Mouse (Mus musculus) bone marrow, adult 2 months (tissue): ENCODE measurements around the gene Slc8a2. TPM values are rescaled to one million over a fixed set of nuclear protein-coding genes. Genes with fewer than 3 reads are reported as not detected.

Source experiments
- H3K27ac ChIP-seq: fragments of 200-500 bp; 2 replicates; pipeline ENCODE4 v1.5.1; 2012; ENCODE audit warnings: low read depth, mild to moderate bottlenecking, control low read depth, inconsistent platforms, low read length; ENCODE audit not compliant: control insufficient read depth, poor library complexity, insufficient read depth
- H3K4me1 ChIP-seq: fragments of 200-500 bp; 2 replicates; pipeline ENCODE4 v1.6.1; 2011; ENCODE audit warnings: low read length; ENCODE audit not compliant: control insufficient read depth, insufficient read depth
- H3K4me3 ChIP-seq: fragments of 200-500 bp; replicated peaks from 2 replicates; pipeline ENCODE3; 2011; ENCODE audit warnings: mild to moderate bottlenecking, low read depth, low read length, control low read depth; ENCODE audit not compliant: control insufficient read depth
- CTCF ChIP-seq: fragments of 200-500 bp; IDR thresholded peaks from 2 replicates; pipeline ENCODE4 v1.5.1; 2011; ENCODE audit warnings: low read length, control low read depth; ENCODE audit not compliant: control insufficient read depth, insufficient read depth
- POLR2A ChIP-seq: fragments of 200-500 bp; IDR thresholded peaks from 2 replicates; pipeline ENCODE4 v1.6.1; 2011; ENCODE audit warnings: low read depth, mild to moderate bottlenecking, control low read depth, low read length, borderline replicate concordance; ENCODE audit not compliant: control insufficient read depth
- WGBS: fragments of 180-500 bp; shearing (Covaris S2); methylation state at CpG from one replicate; pipeline ENCODE4 v1.1.7; 2018; 5-methylcytosine and 5-hydroxymethylcytosine counted together
- polyA plus RNA-seq: library from polyadenylated mRNA; stranded (reverse); fragments of >200 nt; gene quantifications from 2 replicates; pipeline ENCODE4 v1.2.4, GENCODE M21; 2011; ENCODE audit warnings: low replicate concordance; ENCODE audit not compliant: missing spikeins, insufficient read depth, insufficient read length

Slc8a2 gene
- polyA plus RNA-seq, 1 experiment = not detected

DNA sequence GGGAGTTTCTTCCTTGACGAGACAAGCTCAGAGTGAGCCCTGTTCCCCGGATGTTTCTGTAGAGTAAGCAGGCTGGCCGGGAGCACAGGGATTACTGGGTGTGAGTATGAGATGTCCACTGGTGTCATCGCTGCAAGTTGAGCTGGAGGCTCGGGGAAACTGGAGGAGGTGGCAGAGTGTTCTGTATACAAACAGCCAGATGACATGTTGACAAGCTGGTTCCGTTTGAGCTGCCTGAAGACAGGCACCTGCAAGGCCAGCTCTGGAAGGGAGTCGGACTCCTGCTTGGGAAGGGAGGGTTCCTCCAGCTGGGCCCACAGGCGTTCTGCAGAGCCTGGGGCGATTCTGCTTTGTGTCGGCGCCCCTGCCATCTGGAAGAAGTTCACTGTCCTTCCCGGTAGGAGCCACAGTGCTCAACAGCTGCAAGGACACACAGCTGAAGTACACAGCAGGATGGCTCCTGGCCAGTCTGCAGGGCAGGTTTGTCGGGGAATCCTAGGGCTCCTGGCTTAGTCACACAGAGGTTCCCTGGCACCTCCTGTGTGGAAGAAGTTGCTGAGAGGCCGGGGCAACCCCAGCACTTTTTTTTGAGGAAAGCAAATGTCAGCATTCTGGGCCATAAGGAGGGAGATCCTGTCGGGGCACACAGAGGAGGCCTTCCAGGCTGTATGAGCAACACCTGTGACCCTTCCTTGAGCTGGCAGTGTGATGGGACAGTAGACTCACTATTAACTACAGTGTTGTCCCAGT, 27.7 kb upstream of the Slc8a2 start:
- WGBS = 88% methylated on average over 15 of the region's 15 CpGs
- peaks cover 1% of the 10 kb centered on the region; the same call in 1 of the 2 replicates for H3K4me1 ChIP-seq

DNA sequence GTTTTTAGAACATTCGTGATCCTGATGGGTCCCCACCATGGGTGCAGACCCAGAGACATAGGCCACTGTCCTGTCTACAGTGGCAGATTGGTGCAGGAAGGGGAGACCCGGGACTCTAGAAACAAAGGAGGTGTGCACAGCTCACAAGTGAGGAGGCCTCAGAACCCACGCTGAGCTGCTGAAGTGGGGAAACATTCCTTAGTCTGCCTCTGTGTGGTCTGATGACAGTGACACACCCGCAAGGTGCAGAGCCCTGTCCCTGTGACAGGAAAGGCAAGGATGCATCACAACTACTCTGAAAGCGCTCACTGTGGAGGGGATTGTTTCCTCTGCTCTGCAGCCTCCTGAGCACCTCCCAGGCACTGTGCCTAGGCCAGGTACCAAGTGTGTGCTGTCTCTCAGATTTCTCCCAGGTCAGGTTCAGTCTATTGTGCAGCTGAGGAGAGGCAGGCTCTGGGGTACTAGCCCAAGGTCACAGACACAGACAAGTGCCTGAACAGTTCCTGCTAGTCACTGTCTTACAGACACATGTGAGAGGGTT, 26.9 kb upstream of the Slc8a2 start:
- 93% methylated on average over 5 of the region's 5 CpGs for WGBS
- Histone ChIP-seq H3K27ac (no peak overlapping the region), H3K4me1 (peaks cover 1% of the 10 kb centered on the region; the same call in 1 of the 2 replicates), H3K4me3 (no peak overlapping the region)
- no peak for TF ChIP-seq CTCF
- no peak for TF ChIP-seq POLR2A

More for the DNA sequence above, 27.7 kb upstream of the Slc8a2 start:
- Histone ChIP-seq H3K4me3 (no peak overlapping the region), H3K27ac (no peak overlapping the region)
- TF ChIP-seq POLR2A (no peak), CTCF (no peak)

DNA sequence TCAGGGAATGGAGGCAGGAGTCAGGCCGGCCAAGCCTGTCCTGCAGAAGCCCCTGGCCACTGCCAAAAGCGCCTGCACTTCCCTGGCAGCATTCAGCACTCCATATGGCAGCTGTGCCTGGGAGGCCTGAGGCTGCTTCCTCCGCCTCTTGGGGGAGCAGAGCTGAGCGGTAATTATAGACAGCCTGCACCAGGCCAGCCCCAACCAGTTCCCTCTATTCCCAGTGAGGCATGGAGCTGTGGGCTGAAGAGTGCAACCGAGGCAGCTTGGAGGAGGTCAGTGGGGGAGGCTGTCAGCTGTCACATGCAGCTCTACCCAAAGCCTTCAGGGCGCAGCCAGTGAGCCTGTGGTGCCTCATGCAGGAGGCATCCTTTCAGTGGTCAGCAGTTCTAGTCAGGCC, 25.9 kb upstream of the Slc8a2 start:
- no peak overlapping the region for H3K4me3 ChIP-seq
- no peak overlapping the region for H3K27ac ChIP-seq
- H3K4me1 ChIP-seq = peaks cover 1% of the 10 kb centered on the region; the same call in 1 of the 2 replicates
- WGBS = 93% methylated on average over 6 of the region's 6 CpGs
- TF ChIP-seq POLR2A (no peak), CTCF (no peak)

DNA sequence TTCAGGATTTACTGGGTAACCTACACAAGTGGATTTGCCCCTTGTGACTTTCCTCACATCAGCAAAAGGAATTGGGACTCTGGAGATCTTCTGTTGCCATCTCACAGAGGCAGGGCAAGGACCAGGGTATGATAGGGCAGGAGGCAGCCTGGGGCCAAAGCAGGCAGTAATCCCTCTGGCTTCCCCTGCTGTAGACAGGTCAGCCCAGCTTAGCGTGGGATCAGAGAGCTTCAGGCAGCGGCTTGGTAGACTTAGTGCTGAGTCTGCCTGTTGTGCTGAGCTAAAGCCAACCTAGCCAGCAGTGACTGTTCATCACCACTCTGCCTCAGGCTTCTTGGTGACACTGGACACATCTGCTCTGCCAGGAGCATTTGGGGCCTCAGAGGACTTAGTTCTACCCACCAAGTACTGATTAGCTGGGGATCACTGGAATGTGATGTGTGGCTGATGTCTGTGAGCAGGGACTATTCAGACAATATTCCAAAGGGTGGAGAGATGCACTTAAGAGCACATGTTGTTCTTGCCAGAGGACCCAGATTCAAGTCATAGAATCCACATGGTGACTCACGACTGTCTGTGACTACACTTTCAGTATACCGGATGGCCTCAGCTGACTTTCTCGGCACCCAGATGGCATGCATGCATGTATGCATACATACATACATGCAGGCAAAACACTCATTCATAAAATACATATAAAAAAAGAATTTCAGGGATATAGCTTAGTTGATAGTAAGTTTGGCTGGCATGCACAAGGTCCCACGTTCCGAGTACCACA, 24.8 kb upstream of the Slc8a2 start:
- Histone ChIP-seq H3K27ac (no peak overlapping the region), H3K4me1 (no peaks in the 10 kb centered on the region; the same call in 1 of the 2 replicates), H3K4me3 (no peak overlapping the region)
- WGBS = 93% methylated on average over 7 of the region's 7 CpGs
- TF ChIP-seq POLR2A (no peak), CTCF (no peak)

DNA sequence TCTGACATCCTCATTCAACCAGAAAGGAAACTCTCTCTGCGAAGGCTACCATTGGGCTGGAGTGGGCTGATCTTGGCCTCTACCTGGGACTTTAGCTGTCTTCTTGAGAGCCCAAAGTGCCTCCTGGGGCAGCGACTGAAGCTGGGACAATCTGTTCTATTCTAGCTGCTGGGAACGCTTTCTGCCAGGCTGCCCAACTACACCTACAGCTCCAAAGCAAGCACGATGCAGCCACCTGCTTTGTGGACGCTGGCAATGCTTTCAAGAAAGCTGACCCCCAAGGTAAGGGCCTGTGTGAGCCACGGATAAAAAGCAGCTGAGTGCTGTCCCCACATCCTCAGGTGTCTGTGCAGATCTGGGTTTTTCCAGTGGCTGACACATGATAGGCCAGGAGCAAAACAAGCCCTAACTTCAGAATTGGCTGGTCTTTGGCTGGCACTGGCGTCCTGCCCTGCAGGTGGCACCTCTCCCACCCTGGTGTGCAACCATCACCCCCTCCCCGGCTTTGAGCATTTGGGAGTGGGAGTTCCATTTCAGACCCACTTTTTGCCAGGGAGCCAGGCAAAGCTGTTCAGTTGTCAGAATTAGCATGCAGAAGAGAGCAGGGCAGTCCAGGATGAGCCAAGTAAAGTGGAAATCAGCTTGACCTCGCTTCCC, 20.6 kb upstream of the Slc8a2 start:
- Histone ChIP-seq H3K4me3 (no peak overlapping the region), H3K27ac (no peak overlapping the region), H3K4me1 (no peaks in the 10 kb centered on the region; the same call in 1 of the 2 replicates)
- WGBS = 89% methylated on average over 9 of the region's 9 CpGs
- no peak for TF ChIP-seq CTCF
- TF ChIP-seq POLR2A = no peak

DNA sequence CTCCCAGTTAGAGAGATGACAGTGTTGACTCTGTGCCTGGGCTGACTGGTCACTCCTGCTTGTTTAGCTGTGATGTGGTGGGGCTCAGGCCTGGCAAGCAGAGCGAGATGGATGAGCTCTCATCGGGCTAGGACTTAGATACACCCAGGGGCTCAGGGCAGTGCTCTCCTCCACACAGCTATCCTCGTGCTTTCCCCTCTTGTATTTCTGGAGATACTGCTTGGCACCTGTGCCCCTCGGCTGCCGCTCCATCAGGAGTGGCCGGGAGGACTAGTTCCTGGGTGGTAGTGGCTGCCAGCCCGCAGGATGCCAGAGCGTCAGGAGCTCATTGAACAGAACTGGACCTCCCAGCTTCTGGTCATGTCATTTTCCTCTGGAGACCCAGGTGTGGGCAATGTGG, 19.5 kb upstream of the Slc8a2 start:
- WGBS = 96% methylated on average over 8 of the region's 8 CpGs
- Histone ChIP-seq H3K27ac (no peak overlapping the region), H3K4me3 (no peak overlapping the region), H3K4me1 (no peaks in the 10 kb centered on the region)
- TF ChIP-seq CTCF (no peak), POLR2A (no peak)

DNA sequence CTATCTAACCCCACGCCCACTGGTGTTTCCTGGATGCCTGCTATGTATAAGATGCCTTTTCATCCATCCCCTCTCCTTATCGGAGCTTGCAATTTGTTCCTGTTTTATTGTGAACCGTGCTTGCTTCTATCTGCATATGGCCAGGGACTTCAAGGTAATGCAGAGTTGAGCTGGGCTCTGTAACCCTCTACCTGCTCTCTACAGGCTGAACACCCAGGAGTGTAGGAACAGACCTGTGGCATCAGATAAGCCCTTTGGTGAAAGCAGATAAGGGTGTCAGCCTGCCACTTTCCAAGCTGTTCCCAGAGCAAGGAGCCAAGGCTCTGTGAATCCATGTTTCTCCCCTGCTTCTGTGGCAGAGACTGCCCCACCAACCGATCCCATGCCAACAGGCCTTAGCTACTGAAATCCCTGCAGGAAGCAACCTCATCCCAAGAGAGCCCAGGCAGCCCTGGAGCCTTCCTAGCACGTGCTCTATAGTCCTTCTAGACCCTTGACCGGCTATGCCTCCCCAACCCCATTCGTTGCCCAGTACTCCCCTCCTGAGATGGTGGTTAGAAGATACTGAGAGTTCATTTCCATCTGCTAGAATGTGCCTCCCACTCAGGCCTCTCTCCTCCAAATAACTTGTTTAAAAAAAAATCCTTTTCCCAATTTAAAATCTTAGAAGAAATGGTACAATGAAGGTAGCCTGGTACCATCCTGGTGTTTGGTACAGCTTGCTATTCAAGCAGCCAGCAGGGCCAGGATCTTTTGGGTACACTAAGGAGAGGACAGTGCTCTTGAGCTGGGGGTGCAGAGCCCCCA, 18.1 kb upstream of the Slc8a2 start:
- TF ChIP-seq CTCF (no peak), POLR2A (no peak)
- 88% methylated on average over 7 of the region's 7 CpGs for WGBS
- Histone ChIP-seq H3K4me1 (no peaks in the 10 kb centered on the region), H3K27ac (no peak overlapping the region), H3K4me3 (no peak overlapping the region)
